Mouse (Mus musculus): Measurements from ENCODE around the gene Grk2. TPM values are rescaled to one million over a fixed set of nuclear protein-coding genes. Genes with fewer than 3 reads are reported as not detected.

Grk2 gene
- total RNA-seq (2017) = 692 and 849 TPM in 2 replicates

- ATAC-seq (ENCODE audit: extremely low read depth, insufficient number of reproducible peaks, low FRiP score, poor library complexity, severe bottlenecking) = 0 out of 2 replicates have a peak, but pooled peaks have one; percentile 11
These were observed at the start of gene Grk2 for GRCm38 (mm10) chr19:4306190-4306577. TSS of gene Grk2 (minus strand) at chr19:4306222.

GRCm38 (mm10) chr19:4349455-4349854, 43.4 kb upstream of the Grk2 start:
- ATAC-seq (ENCODE audit: extremely low read depth, insufficient number of reproducible peaks, low FRiP score, poor library complexity, severe bottlenecking) = no peak

GRCm38 (mm10) chr19:4346479-4346878, 40.5 kb upstream of the Grk2 start:
- ATAC-seq (ENCODE audit: extremely low read depth, insufficient number of reproducible peaks, low FRiP score, poor library complexity, severe bottlenecking) = no peak

- ATAC-seq (ENCODE audit: extremely low read depth, insufficient number of reproducible peaks, low FRiP score, poor library complexity, severe bottlenecking) = peak; percentile 72
These were observed 32.1 kb upstream of the Grk2 start for GRCm38 (mm10) chr19:4338162-4338561.

GRCm38 (mm10) chr19:4333791-4334190, 27.8 kb upstream of the Grk2 start:
- ATAC-seq (ENCODE audit: extremely low read depth, insufficient number of reproducible peaks, low FRiP score, poor library complexity, severe bottlenecking) = peak; percentile 88

GRCm38 (mm10) chr19:4333100-4333775, 27.2 kb upstream of the Grk2 start:
- ATAC-seq (ENCODE audit: extremely low read depth, insufficient number of reproducible peaks, low FRiP score, poor library complexity, severe bottlenecking) = no peak

GRCm38 (mm10) chr19:4332653-4333052, 26.6 kb upstream of the Grk2 start:
- ATAC-seq (ENCODE audit: extremely low read depth, insufficient number of reproducible peaks, low FRiP score, poor library complexity, severe bottlenecking) = peak; percentile 36; the same call in 1 of the 2 replicates

- ATAC-seq (ENCODE audit: extremely low read depth, insufficient number of reproducible peaks, low FRiP score, poor library complexity, severe bottlenecking) = no peak
These were observed 25.3 kb upstream of the Grk2 start for GRCm38 (mm10) chr19:4331273-4331672.

- ATAC-seq (ENCODE audit: extremely low read depth, insufficient number of reproducible peaks, low FRiP score, poor library complexity, severe bottlenecking) = no peak
These were observed 24.6 kb upstream of the Grk2 start for GRCm38 (mm10) chr19:4330603-4331002.

GRCm38 (mm10) chr19:4328737-4329304, 22.8 kb upstream of the Grk2 start:
- ATAC-seq (ENCODE audit: extremely low read depth, insufficient number of reproducible peaks, low FRiP score, poor library complexity, severe bottlenecking) = no peak

- ATAC-seq (ENCODE audit: extremely low read depth, insufficient number of reproducible peaks, low FRiP score, poor library complexity, severe bottlenecking) = no peak
These were observed 20.9 kb upstream of the Grk2 start for GRCm38 (mm10) chr19:4326881-4327280.

GRCm38 (mm10) chr19:4326106-4326505, 20.1 kb upstream of the Grk2 start:
- no peak for ATAC-seq (ENCODE audit: extremely low read depth, insufficient number of reproducible peaks, low FRiP score, poor library complexity, severe bottlenecking)

GRCm38 (mm10) chr19:4322134-4322533, 16.1 kb upstream of the Grk2 start:
- ATAC-seq (ENCODE audit: extremely low read depth, insufficient number of reproducible peaks, low FRiP score, poor library complexity, severe bottlenecking) = peak; percentile 44; the same call in 1 of the 2 replicates

- ATAC-seq (ENCODE audit: extremely low read depth, insufficient number of reproducible peaks, low FRiP score, poor library complexity, severe bottlenecking) = no peak
These were observed 15.6 kb upstream of the Grk2 start for GRCm38 (mm10) chr19:4321622-4322021.

GRCm38 (mm10) chr19:4319272-4319671, 13.2 kb upstream of the Grk2 start:
- ATAC-seq (ENCODE audit: extremely low read depth, insufficient number of reproducible peaks, low FRiP score, poor library complexity, severe bottlenecking) = no peak

- ATAC-seq (ENCODE audit: extremely low read depth, insufficient number of reproducible peaks, low FRiP score, poor library complexity, severe bottlenecking) = no peak
These were observed 11.2 kb upstream of the Grk2 start for GRCm38 (mm10) chr19:4317181-4317580.

GRCm38 (mm10) chr19:4315223-4315944, 9.4 kb upstream of the Grk2 start:
- ATAC-seq (ENCODE audit: extremely low read depth, insufficient number of reproducible peaks, low FRiP score, poor library complexity, severe bottlenecking) = no peak

GRCm38 (mm10) chr19:4309776-4310185, 3.8 kb upstream of the Grk2 start:
- ATAC-seq (ENCODE audit: extremely low read depth, insufficient number of reproducible peaks, low FRiP score, poor library complexity, severe bottlenecking) = peak; percentile 74

- no peak for ATAC-seq (ENCODE audit: extremely low read depth, insufficient number of reproducible peaks, low FRiP score, poor library complexity, severe bottlenecking)
These were observed 3.3 kb upstream of the Grk2 start for GRCm38 (mm10) chr19:4309302-4309701.
